Mouse (Mus musculus): Measurements from ENCODE around the gene Scd4. TPM values are rescaled to one million over a fixed set of nuclear protein-coding genes. Genes with fewer than 3 reads are reported as not detected.

The Scd4 gene
- 0.25 and 0.27 TPM in 2 replicates for polyA plus RNA-seq (2012; rRNA removed)

GRCm38 (mm10) chr19:44332833-44333623 lies at the start of gene Scd4:
TSS of gene Scd4 (plus strand) at chr19:44333092.

GRCm38 (mm10) chr19:44292941-44293768 lies 39.7 kb upstream of the Scd4 start, which contains the start of gene Scd2:
TSS of gene Scd2 (plus strand) at chr19:44293674.

Other genes starting within 250 kb of the Scd4 start
- 11.1 and 11.7 TPM in 2 replicates for gene Chuk, start 225.6 kb upstream of the Scd4 start, polyA plus RNA-seq (2012; rRNA removed)
- gene Cwf19l1, start 197.2 kb upstream of the Scd4 start, polyA plus RNA-seq (2012; rRNA removed) = 2.8 and 3.3 TPM in 2 replicates
- gene Bloc1s2, start 186.6 kb upstream of the Scd4 start, polyA plus RNA-seq (2012; rRNA removed) = 22.5 and 29.4 TPM in 2 replicates
- gene Pkd2l1, start 140.7 kb upstream of the Scd4 start, polyA plus RNA-seq (2012; rRNA removed) = 0.03 TPM in 1 of 2 replicates, not detected in the other
- 0.14 TPM in 1 of 2 replicates, not detected in the other for gene Scd3, start 129.8 kb upstream of the Scd4 start, polyA plus RNA-seq (2012; rRNA removed)
- gene Scd2, start 39.4 kb upstream of the Scd4 start, polyA plus RNA-seq (2012; rRNA removed) = 240 and 383 TPM in 2 replicates
- 121 and 126 TPM in 2 replicates for gene Scd1, start 74.8 kb downstream of the Scd4 start, polyA plus RNA-seq (2012; rRNA removed)
- gene Wnt8b, start 160.4 kb downstream of the Scd4 start, polyA plus RNA-seq (2012; rRNA removed) = 0.98 and 1.4 TPM in 2 replicates
- gene Sec31b, start 212.8 kb downstream of the Scd4 start, polyA plus RNA-seq (2012; rRNA removed) = 2.4 and 3.0 TPM in 2 replicates
- gene Gm20538, start 219.7 kb downstream of the Scd4 start, polyA plus RNA-seq (2012; rRNA removed) = not detected in 2 replicates
- gene Ndufb8, start 222.3 kb downstream of the Scd4 start, polyA plus RNA-seq (2012; rRNA removed) = 639 and 650 TPM in 2 replicates
- gene Hif1an, start 229.8 kb downstream of the Scd4 start, polyA plus RNA-seq (2012; rRNA removed) = 13.3 and 16.6 TPM in 2 replicates

Data from colon, adult 2 months (tissue).